Mouse (Mus musculus) right cerebral cortex, adult 2 months (tissue): Measurements from ENCODE around the gene Txnrd3.

ENCODE experiments used
- DNase-seq, 2 experiments: peaks; one replicate each; pipeline ENCODE4 v3.0.0; 2021 to 2022; ENCODE audit warnings: low spot score in 2 of 2

The Txnrd3 gene

DNA sequence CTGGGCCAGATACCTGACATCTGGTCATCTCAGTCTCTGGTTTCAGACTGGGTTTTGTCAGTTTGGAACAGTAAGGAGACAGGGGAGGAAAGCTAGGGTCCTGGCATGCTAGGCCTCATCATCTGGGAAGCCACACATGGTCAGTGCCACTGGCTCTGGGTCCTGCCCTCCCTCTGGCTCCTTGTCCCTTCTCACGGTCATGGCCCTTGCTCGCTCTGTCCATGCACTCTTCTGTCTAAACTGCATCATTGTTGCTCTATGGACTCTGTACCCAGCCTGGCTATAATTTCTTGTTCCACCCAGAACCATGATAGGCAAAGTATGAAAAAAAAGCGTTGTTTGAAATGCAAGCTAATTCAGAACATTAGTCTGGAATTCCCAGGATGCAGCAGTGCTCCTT is 11.2 kb downstream of the Txnrd3 start:
- no peak for DNase-seq

DNA sequence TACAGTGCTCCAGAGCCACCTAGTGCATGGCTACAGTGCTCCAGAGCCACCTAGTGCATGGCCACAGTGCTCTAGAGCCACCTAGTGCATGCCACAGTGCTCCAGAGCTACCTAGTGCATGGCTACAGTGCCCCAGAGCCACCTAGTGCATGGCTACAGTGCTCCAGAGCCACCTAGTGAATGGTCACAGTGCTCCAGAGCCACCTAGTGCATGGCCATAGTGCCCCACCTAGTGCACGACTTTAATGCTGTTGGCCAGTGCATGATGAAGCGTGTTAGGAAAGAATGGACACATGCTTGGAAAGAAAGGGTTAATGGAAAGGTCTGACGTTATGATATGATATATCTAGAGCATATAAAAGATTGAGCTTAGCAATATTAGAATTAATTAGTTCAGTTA is 14.6 kb downstream of the Txnrd3 start:
- no peak for DNase-seq

- no peak for DNase-seq
These were observed 15.1 kb downstream of the Txnrd3 start for GRCm38 (mm10) chr6:89658931-89659330.

DNA sequence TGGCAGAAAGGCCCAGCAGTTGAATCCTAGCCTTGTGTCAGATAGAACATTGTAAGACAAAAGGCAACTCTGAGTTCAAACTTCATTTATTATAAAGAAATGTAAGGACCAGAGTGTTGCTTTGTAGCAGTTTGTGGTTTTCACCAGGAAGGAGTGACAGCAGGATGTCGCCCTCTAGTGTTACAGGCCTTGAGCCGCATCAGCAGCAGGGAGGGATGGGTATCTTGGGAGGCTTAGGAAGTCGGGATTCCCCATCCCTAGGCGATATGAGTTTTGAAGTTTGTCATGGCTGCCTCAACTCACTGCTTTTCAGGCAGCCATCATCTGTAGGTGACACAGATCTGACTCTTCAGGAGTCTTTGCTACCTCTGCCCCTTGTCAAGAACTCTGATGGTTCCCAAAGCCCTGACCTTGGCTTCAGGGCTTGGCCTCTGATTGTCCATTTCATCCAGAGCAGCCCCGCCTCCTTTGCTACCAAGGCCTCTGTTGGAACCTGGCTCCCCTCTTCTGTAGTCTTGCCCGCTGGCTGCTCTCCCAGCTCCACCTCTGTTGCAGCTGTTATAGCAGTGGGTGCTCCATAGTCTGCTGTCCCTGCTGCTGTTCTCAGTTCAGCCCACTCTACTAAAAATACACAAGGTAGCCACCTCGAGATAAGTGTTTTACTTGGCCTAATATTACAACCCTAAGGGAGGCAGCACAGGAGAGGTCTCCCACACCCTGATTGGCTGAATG is 16.1 kb downstream of the Txnrd3 start:
- DNase-seq = peak; percentile 55 to 64

DNA sequence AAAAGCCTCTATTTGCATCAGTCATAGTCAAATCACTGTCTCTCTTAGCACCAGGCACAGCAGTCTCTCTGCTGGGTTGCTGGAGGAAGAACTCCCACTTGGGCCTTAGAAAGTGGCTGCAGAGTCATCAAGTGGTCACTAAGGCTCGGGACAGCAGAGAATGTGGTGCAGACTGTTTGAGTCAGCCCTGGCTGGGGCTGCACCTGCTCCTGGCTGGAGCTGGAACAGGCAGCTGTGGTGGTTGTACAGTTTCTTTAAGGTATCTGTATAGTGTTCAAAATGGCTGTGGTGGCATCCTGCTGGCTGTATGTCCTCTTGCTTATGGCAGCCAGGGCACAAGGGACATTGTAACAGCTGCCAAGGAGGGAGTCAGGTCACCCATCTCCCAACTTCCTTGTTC is 16.7 kb downstream of the Txnrd3 start:
- no peak for DNase-seq

DNA sequence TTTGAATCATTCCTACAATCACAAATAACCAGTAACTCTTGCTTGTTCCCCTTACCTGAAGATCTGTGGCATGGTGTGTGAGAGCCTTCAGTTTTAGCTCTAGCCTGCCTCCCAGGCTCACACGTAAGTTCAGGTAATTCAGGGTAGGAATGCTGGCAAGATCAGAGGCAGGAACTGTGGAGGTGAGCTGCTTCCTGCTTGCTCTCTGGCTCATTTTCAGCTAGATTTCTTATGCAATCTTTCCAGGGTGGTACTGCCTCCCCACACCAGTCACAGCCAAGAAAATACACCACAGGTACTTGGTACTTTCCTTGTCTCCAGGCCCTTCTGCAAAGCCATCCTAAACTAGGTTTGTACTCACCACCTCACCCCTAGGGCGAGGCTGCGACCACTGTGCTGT is 18.7 kb downstream of the Txnrd3 start:
- no peak for DNase-seq

- DNase-seq = no peak
These were observed 21.4 kb downstream of the Txnrd3 start for GRCm38 (mm10) chr6:89665155-89665554.

DNA sequence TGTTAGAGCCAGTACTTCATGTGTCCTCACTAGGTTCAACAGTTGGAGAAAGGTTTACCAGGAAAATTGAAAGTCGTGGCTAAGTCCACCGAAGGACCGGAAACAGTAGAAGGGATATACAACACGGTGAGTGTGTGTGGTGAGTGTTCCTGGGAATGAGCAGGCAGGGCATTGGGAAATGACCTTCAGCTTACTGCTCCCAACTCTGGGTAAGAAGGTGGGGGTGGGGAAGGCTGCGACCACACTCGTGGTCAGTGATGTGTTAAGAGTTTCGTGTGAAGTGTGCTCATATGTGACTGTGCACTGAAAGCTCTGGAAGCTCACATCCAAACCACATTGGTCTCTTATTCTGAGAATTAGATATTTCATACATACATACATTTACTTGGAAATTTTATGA is 21.9 kb downstream of the Txnrd3 start:
- no peak for DNase-seq

DNA sequence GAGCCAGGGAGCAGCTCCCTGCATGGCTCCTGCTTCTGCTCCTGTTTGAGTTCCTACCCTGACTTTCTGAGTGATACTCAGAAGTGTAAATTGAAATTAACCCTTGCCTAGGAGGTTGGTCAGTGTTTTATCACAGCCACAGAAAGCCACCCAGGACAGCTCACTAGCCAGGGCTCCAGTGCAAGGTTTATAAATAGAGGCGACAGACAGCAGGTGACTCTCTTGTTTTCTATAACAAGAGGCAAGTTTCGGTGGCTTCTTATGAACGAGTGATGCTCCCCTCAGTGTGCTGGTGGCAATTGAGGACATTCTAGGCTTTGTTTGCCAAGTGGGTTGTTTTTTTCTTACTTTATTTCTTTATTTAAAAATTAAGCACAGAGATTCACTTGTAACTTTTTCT is 23.2 kb downstream of the Txnrd3 start:
- DNase-seq = no peak

GRCm38 (mm10) chr6:89669556-89669955 is 25.8 kb downstream of the Txnrd3 start:
- no peak for DNase-seq

GRCm38 (mm10) chr6:89671431-89671830 is 27.6 kb downstream of the Txnrd3 start:
- no peak for DNase-seq

DNA sequence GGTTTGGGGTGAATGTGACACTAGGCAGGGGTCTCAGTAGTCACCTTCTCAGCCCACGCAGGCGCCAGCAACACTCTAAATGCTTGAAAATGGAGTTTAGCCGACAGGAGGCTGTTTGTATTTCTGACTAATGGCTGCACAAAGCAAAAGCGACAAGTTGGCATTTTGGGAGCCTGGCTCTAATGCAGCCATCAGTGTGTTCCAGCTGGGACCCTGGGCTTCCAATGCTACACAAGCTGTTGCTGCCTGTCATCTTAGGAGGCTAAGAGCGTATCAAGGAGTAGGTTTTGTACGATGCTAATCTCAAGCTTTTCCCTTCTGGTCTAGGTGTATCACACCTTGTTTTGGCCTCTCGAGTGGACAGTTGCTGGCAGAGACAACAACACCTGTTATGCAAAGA is 28.9 kb downstream of the Txnrd3 start:
- no peak for DNase-seq

- DNase-seq = no peak
These were observed 29.5 kb downstream of the Txnrd3 start for GRCm38 (mm10) chr6:89673135-89673780.

DNA sequence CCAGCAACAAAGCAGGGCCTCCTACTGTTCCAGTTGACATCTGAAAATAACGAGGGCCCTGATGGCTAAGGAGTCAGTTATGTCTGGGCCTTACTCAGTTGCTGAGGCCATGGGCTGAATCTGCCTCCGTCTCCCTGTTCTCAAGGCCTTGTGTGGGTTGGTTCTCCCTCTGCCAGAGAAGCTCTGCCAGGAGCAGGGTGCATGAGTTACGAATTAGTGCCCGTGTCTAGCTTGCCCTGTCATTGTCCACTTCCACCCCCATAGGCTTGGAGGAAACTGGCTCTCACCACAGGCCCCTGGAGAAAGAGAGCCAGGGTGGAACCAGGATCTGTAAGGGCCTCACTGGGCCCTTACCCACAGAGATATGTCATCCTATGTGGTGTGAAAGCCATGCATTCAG is 34.7 kb downstream of the Txnrd3 start:
- no peak for DNase-seq

DNA sequence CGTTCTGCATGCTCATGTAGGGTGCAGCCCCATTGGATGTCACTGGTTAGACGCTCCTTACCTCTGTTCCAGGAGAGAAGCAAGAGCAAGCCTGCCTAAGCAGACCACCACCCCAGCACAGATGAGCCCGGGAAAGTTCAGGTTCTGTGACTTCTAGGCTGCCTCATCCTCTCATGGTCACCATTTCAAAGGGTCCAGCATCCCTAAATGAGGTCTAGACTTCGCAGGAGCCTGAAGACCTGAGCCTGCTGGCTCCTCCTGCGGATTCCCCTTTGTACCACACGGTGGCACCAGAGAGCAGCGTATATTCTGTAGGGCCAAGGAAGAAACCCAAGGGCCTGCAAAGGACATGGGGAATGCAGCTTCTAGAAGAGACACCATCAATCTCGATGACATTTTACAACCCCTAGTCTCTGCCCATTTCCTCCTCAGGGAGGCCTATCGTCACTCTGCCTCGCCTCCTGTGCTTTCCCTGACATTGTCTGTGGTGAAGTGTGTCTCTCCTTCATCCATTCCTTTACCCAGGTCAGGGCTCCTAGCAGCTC is 35.6 kb downstream of the Txnrd3 start:
- peak; percentile 79 to 81 for DNase-seq

- DNase-seq = peak; percentile 84 to 85
These were observed 36.4 kb downstream of the Txnrd3 start for GRCm38 (mm10) chr6:89680155-89680554.

DNA sequence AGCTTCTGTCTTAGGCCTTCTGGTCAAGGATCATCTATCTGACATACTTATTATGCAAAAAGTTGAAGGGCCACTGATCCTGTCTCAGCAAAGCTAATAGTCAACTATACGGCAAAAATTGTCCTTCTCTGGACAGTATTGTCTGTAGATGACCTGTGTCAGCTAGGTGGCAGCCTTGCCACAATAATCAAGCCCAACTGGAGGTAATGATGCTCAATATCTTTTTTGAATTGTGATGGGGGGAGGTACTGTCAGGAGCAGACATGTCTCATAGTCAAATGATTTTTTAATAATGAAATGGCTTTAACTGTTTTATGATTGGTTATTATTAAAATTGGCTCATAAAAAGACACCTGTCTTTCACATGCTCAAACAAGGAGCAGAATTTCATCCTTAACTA is 40.4 kb downstream of the Txnrd3 start:
- no peak for DNase-seq

DNA sequence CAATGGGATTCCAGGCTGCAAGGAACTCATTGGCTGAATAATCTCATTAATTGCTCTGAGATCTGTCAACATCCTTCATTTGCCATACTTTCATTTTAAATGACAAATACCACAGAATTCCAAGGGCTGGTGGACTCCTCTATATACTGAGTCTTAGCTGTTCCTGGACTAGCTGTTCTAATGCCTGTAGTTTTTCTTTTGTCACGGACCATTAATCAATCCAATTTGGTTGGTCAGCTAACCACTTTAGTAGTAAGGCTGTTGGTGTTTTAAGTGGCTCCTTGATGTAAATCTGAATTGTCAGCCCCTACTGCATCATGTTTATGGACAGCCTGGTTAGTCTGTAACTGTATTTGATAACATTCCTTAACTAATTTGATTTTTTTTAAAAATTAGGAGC is 43.3 kb downstream of the Txnrd3 start:
- no peak for DNase-seq

GRCm38 (mm10) chr6:89706624-89707023 is 62.8 kb downstream of the Txnrd3 start:
- no peak for DNase-seq

DNA sequence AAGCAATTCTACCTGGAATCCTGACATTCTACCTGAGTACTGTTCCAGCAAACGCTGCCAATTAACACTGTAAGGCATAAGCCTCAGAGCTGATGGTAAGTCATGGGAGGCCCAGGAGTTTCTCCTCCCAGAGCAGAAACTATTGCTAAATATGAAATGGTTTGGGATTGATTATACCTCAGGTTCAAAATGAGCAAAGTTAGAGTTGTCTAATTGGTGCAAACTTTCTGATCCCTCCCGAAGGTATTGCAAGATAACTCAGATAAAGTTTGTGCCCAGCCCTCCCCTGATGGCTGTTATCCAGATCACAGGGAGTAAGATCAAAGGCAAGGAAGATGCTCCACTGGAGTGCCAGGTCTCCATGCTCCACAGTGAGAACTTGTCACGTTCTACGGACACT is 63.5 kb downstream of the Txnrd3 start, which contains the start of gene Vmn1r40:
TSS of gene Vmn1r40 (plus strand) at position 301 of the 400 bp plus-strand sequence.
- no peak for DNase-seq

DNA sequence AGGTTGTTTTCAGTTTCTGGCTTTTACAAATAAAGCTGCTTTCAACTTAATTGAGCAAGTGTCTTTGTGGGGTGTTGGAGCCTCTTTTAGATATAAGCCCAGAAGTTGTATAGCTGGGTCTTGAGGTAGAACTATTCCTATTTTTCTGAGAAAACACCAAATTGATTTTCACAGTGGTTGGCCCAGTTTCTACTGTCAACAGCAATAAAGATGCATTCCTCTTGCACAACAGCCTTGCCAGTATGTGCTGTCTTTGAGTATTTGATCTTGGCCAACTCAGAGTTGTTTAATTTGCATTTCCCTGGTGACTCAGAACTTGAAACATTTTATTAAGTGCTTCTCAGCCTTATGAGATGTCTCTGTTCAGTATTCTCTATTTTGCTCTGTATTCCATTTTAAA is 74.3 kb downstream of the Txnrd3 start:
- DNase-seq = no peak
